Mouse (Mus musculus) CH12.LX (cell line): ENCODE measurements around the gene Slc13a2. TPM values are rescaled to one million over a fixed set of nuclear protein-coding genes. Genes with fewer than 3 reads are reported as not detected.

ENCODE experiments used
- DNase-seq: peaks from one replicate; pipeline ENCODE4 v3.0.0-alpha.2; 2013; ENCODE audit errors: extremely low read depth
- H3K27ac ChIP-seq: 2 replicates; pipeline ENCODE4 v1.5.1; 2012; ENCODE audit warnings: low read depth, mild to moderate bottlenecking, control low read depth, moderate library complexity; ENCODE audit not compliant: insufficient read depth
- H3K27me3 ChIP-seq: replicated peaks from 2 replicates; pipeline ENCODE3; 2012; ENCODE audit warnings: inconsistent platforms
- H3K36me3 ChIP-seq, 2 experiments: replicated peaks in 1 of 2; 2 replicates each; pipeline versions ENCODE3 to v1.6.1; 2012; ENCODE audit warnings: inconsistent platforms in 1 of 2, low read length in 1 of 2, mild to moderate bottlenecking in 1 of 2, mixed read lengths in 1 of 2, moderate library complexity in 1 of 2; ENCODE audit not compliant: control insufficient read depth in 1 of 2, insufficient read depth in 1 of 2
- H3K4me1 ChIP-seq, 2 experiments: 2 replicates each; pipeline ENCODE4 v1.6.1; 2012; ENCODE audit warnings: inconsistent platforms in 1 of 2, moderate library complexity in 1 of 2; ENCODE audit not compliant: insufficient read depth in 2 of 2, control insufficient read depth in 1 of 2
- H3K4me2 ChIP-seq: 2 replicates; pipeline ENCODE4 v1.6.1; 2012; ENCODE audit warnings: low read depth, mild to moderate bottlenecking, control low read depth; ENCODE audit not compliant: poor library complexity, insufficient read depth, severe bottlenecking
- H3K4me3 ChIP-seq, 3 experiments: fragments of 150-350 bp in 1 of 3; sonication (generic) in 1 of 3; replicated peaks in 1 of 3; 2 replicates each; pipeline versions ENCODE3 to v1.5.1; 2011 to 2012; ENCODE audit warnings: low read depth in 2 of 3, low read length in 2 of 3, mild to moderate bottlenecking in 2 of 3, moderate library complexity in 2 of 3, control low read depth in 1 of 3, improper control_type of control experiment in 1 of 3, inconsistent platforms in 1 of 3, mixed read lengths in 1 of 3; ENCODE audit not compliant: poor library complexity in 1 of 3
- H3K79me2 ChIP-seq: replicated peaks from 2 replicates; pipeline ENCODE4 v1.6.1; 2012; ENCODE audit warnings: mild to moderate bottlenecking, moderate library complexity; ENCODE audit not compliant: control insufficient read depth, poor library complexity, insufficient read depth, severe bottlenecking; ENCODE audit errors: extremely low read depth
- H3K9ac ChIP-seq: 2 replicates; pipeline ENCODE4 v1.6.1; 2012; ENCODE audit warnings: low read depth, mild to moderate bottlenecking, control low read depth, moderate library complexity; ENCODE audit not compliant: insufficient read depth
- H3K9me3 ChIP-seq: replicated peaks from 2 replicates; pipeline ENCODE3; 2012; ENCODE audit warnings: low read length, inconsistent platforms, mixed read lengths
- CHD1 ChIP-seq: IDR thresholded peaks from 2 replicates; pipeline ENCODE4 v1.6.1; 2012; ENCODE audit warnings: low read depth, low read length, improper control_type of control experiment, inconsistent platforms
- CHD2 ChIP-seq: IDR thresholded peaks from 2 replicates; pipeline ENCODE4 v1.6.1; 2011; ENCODE audit warnings: low read length, improper control_type of control experiment
- CTCF ChIP-seq, 2 experiments: IDR thresholded peaks in 1 of 2; conservative IDR thresholded peaks in 1 of 2; 2 replicates each; pipeline ENCODE4 v1.5.1; 2011 to 2012; ENCODE audit warnings: low read depth in 2 of 2, low read length in 2 of 2, improper control_type of control experiment in 1 of 2, inconsistent platforms in 1 of 2, mild to moderate bottlenecking in 1 of 2, moderate library complexity in 1 of 2
- E2F4 ChIP-seq: IDR thresholded peaks from 2 replicates; pipeline ENCODE4 v1.6.1; 2011; ENCODE audit warnings: low read depth, low read length, improper control_type of control experiment; ENCODE audit not compliant: insufficient replicate concordance
- ELF1 ChIP-seq: IDR thresholded peaks from 2 replicates; pipeline ENCODE4 v1.6.1; 2014; ENCODE audit warnings: low read depth, mild to moderate bottlenecking, inconsistent platforms, low read length, improper control_type of control experiment
- EP300 ChIP-seq: IDR thresholded peaks from 2 replicates; pipeline ENCODE4 v1.6.1; 2011; ENCODE audit warnings: low read length, improper control_type of control experiment
- ETS1 ChIP-seq: conservative IDR thresholded peaks from 2 replicates; pipeline ENCODE4 v1.6.1; 2012; ENCODE audit warnings: low read depth, mild to moderate bottlenecking, inconsistent platforms, low read length, improper control_type of control experiment, moderate library complexity
- GABPA ChIP-seq: IDR thresholded peaks from 2 replicates; pipeline ENCODE4 v1.6.1; 2012; ENCODE audit warnings: low read depth, low read length, improper control_type of control experiment, inconsistent platforms; ENCODE audit not compliant: insufficient replicate concordance
- HCFC1 ChIP-seq: IDR thresholded peaks from 2 replicates; pipeline ENCODE4 v1.6.1; 2012; ENCODE audit warnings: low read depth, mild to moderate bottlenecking, inconsistent platforms, low read length, improper control_type of control experiment
- IRF4 ChIP-seq: IDR thresholded peaks from 2 replicates; pipeline ENCODE4 v1.6.1; 2014; ENCODE audit warnings: low read depth, mild to moderate bottlenecking, inconsistent platforms, low read length, improper control_type of control experiment
- JUN ChIP-seq: IDR thresholded peaks from 2 replicates; pipeline ENCODE4 v1.6.1; 2011; ENCODE audit warnings: low read depth, mild to moderate bottlenecking, low read length, improper control_type of control experiment, moderate library complexity; ENCODE audit not compliant: insufficient read depth
- JUND ChIP-seq: conservative IDR thresholded peaks from 2 replicates; pipeline ENCODE4 v1.6.1; 2011; ENCODE audit warnings: low read depth, low read length, improper control_type of control experiment
- KAT2A ChIP-seq: IDR thresholded peaks from 2 replicates; pipeline ENCODE4 v1.6.1; 2012; ENCODE audit warnings: low read length, improper control_type of control experiment, inconsistent platforms; ENCODE audit not compliant: insufficient replicate concordance
- MAFK ChIP-seq: IDR thresholded peaks from 2 replicates; pipeline ENCODE4 v1.6.1; 2011; ENCODE audit warnings: low read length, improper control_type of control experiment; ENCODE audit not compliant: insufficient replicate concordance
- MAX ChIP-seq: IDR thresholded peaks from 2 replicates; pipeline ENCODE4 v1.6.1; 2011; ENCODE audit warnings: low read length, improper control_type of control experiment
- MAZ ChIP-seq: IDR thresholded peaks from 2 replicates; pipeline ENCODE4 v1.6.1; 2012; ENCODE audit warnings: low read depth, mild to moderate bottlenecking, inconsistent platforms, low read length, improper control_type of control experiment, moderate library complexity
- MEF2A ChIP-seq: IDR thresholded peaks from 2 replicates; pipeline ENCODE4 v1.6.1; 2014; ENCODE audit warnings: low read depth, mild to moderate bottlenecking, inconsistent platforms, low read length, improper control_type of control experiment, borderline replicate concordance
- MXI1 ChIP-seq: IDR thresholded peaks from 2 replicates; pipeline ENCODE4 v1.6.1; 2011; ENCODE audit warnings: mild to moderate bottlenecking, low read depth, low read length, improper control_type of control experiment
- MYC ChIP-seq: IDR thresholded peaks from 2 replicates; pipeline ENCODE4 v1.6.1; 2011; ENCODE audit warnings: low read depth, mild to moderate bottlenecking, improper control_type of control experiment, low read length
- NELFE ChIP-seq: IDR thresholded peaks from 2 replicates; pipeline ENCODE4 v1.6.1; 2011; ENCODE audit warnings: low read depth, low read length, improper control_type of control experiment
- POLR2A ChIP-seq: IDR thresholded peaks from 2 replicates; pipeline ENCODE4 v1.6.1; 2011; ENCODE audit warnings: low read depth, mild to moderate bottlenecking, improper control_type of control experiment, low read length
- POLR2AphosphoS2 ChIP-seq: IDR thresholded peaks from 2 replicates; pipeline ENCODE4 v1.6.1; 2011; ENCODE audit warnings: low read depth, low read length, improper control_type of control experiment
- RAD21 ChIP-seq: IDR thresholded peaks from 2 replicates; pipeline ENCODE4 v1.6.1; 2011; ENCODE audit warnings: low read depth, mild to moderate bottlenecking, low read length, improper control_type of control experiment, moderate library complexity
- RCOR1 ChIP-seq: conservative IDR thresholded peaks from 2 replicates; pipeline ENCODE4 v1.6.1; 2012; ENCODE audit warnings: low read depth, mild to moderate bottlenecking, inconsistent platforms, low read length, improper control_type of control experiment
- SIN3A ChIP-seq: IDR thresholded peaks from 2 replicates; pipeline ENCODE4 v1.6.1; 2012; ENCODE audit warnings: low read length, improper control_type of control experiment, inconsistent platforms
- SMC3 ChIP-seq: IDR thresholded peaks from 2 replicates; pipeline ENCODE4 v1.6.1; 2011; ENCODE audit warnings: low read depth, low read length, improper control_type of control experiment
- UBTF ChIP-seq: IDR thresholded peaks from 2 replicates; pipeline ENCODE4 v1.6.1; 2012; ENCODE audit warnings: low read depth, mild to moderate bottlenecking, inconsistent platforms, low read length, improper control_type of control experiment, moderate library complexity
- USF1 ChIP-seq: IDR thresholded peaks from 2 replicates; pipeline ENCODE4 v1.6.1; 2014; ENCODE audit warnings: low read depth, mild to moderate bottlenecking, inconsistent platforms, low read length, improper control_type of control experiment
- USF2 ChIP-seq: conservative IDR thresholded peaks from 2 replicates; pipeline ENCODE4 v1.6.1; 2011; ENCODE audit warnings: low read depth, low read length, improper control_type of control experiment
- ZC3H11A ChIP-seq: IDR thresholded peaks from 2 replicates; pipeline ENCODE4 v1.6.1; 2012; ENCODE audit warnings: low read depth, mild to moderate bottlenecking, inconsistent platforms, low read length, improper control_type of control experiment
- ZKSCAN1 ChIP-seq: IDR thresholded peaks from 2 replicates; pipeline ENCODE4 v1.6.1; 2012; ENCODE audit warnings: low read depth, inconsistent platforms, low read length, improper control_type of control experiment, borderline replicate concordance
- ZMIZ1 ChIP-seq: IDR thresholded peaks from 2 replicates; pipeline ENCODE4 v1.6.1; 2012; ENCODE audit warnings: low read depth, mild to moderate bottlenecking, inconsistent platforms, low read length, improper control_type of control experiment
- dilution Hi-C: fragments of 300-500 bp; cut with MboI; formaldehyde crosslinking; loops from 2 replicates; pipeline ENCODE4 v1.14.3; 2020; ENCODE audit warnings: low sequenced_read_pairs; ENCODE audit not compliant: extremely low pct_unique_long_range_greater_than_20kb, extremely low pct_ligation_motif_present
- in situ Hi-C: fragments of 300-500 bp; cut with MboI; formaldehyde crosslinking; loops from 3 replicates; pipeline ENCODE4 v1.14.3; 2019; ENCODE audit warnings: low sequenced_read_pairs, low pct_ligation_motif_present, low pct_unique_long_range_greater_than_20kb, mixed read lengths
- polyA plus RNA-seq: library from polyadenylated mRNA; unstranded; fragments of >175 nt; gene quantifications from 2 replicates; pipeline ENCODE4 v1.2.1, GENCODE M21; 2012; ENCODE audit warnings: low read depth; ENCODE audit not compliant: insufficient read length
- total RNA-seq, 2 experiments: library from RNA; depleted of rRNA; stranded (reverse); fragments of 300-350 nt in 1 of 2; fragments of >200 nt in 1 of 2; gene quantifications; 2 replicates each; pipeline ENCODE4 v1.2.3; 2012 to 2014

The Slc13a2 gene
- total and polyA plus RNA-seq, 3 experiments = not detected

- dilution Hi-C loops (no loop called here), in situ Hi-C loops (no loop called here)
- no peak overlapping the region for H3K4me3 ChIP-seq
- no peaks in the 10 kb centered on the region for H3K79me2 ChIP-seq
- DNase-seq = no peak
- H3K27ac ChIP-seq = no peak overlapping the region
- no peaks in the 10 kb centered on the region for H3K9me3 ChIP-seq
- H3K4me2 ChIP-seq = no peak overlapping the region
- peaks cover 9 to 27% of the 10 kb centered on the region in 2 experiments; a peak in 3 of 4 replicates for H3K4me1 ChIP-seq
- no peak overlapping the region for H3K9ac ChIP-seq
- no peaks in the 10 kb centered on the region for H3K36me3 ChIP-seq
- peaks cover 36% of the 10 kb centered on the region for H3K27me3 ChIP-seq
- TF ChIP-seq UBTF (no peak), ELF1 (no peak), USF1 (no peak), IRF4 (no peak), MYC (no peak), POLR2A (no peak), MEF2A (no peak), ZC3H11A (no peak), EP300 (no peak), JUN (no peak), NELFE (no peak), ETS1 (no peak), SIN3A (no peak), MXI1 (no peak), MAZ (no peak), MAX (no peak), USF2 (no peak), KAT2A (no peak), CHD1 (no peak)
These were observed 23.8 kb downstream of the Slc13a2 start for GRCm38 (mm10) chr11:78398212-78398611.

- Histone ChIP-seq H3K79me2 (no peaks in the 10 kb centered on the region), H3K27me3 (peaks cover 32% of the 10 kb centered on the region)
- dilution Hi-C loops = no loop called here
- TF ChIP-seq ZC3H11A (no peak), ZKSCAN1 (no peak), MYC (no peak), ELF1 (peak; percentile 25; the same call in 1 of the 2 replicates), CTCF (conservative IDR thresholded peaks at IDR 0.05 in 1 of 2, IDR thresholded peaks at IDR 0.05 in 1 of 2; ENCODE audit: low read depth in 2 of 2, low read length in 2 of 2) (peak; percentile 82 to 96), JUND (no peak), RAD21 (peak; percentile 72), IRF4 (no peak), NELFE (no peak), MAFK (no peak), POLR2AphosphoS2 (no peak), ETS1 (no peak), EP300 (no peak), CHD2 (no peak), E2F4 (no peak), HCFC1 (no peak), ZMIZ1 (no peak), SMC3 (peak; percentile 94), GABPA (no peak), SIN3A (no peak), UBTF (no peak), JUN (no peak), RCOR1 (no peak), KAT2A (no peak)
These were observed 24.6 kb downstream of the Slc13a2 start for GRCm38 (mm10) chr11:78397397-78397796.

More at GRCm38 (mm10) chr11:78397397-78397796, 24.6 kb downstream of the Slc13a2 start:
- no peaks in the 10 kb centered on the region for H3K36me3 ChIP-seq
- H3K4me2 ChIP-seq = no peak overlapping the region
- in situ Hi-C loops = no loop called here
- H3K4me3 ChIP-seq = no peak overlapping the region
- H3K4me1 ChIP-seq = peaks cover 9 to 27% of the 10 kb centered on the region in 2 experiments; a peak in 3 of 4 replicates
- no peak overlapping the region for H3K27ac ChIP-seq
- no peaks in the 10 kb centered on the region for H3K9me3 ChIP-seq
- DNase-seq = peak; percentile 84
- no peak overlapping the region for H3K9ac ChIP-seq
